Mouse (Mus musculus) embryonic facial prominence, embryonic 14.5 days (tissue): ENCODE data around the gene Ccm2l. TPM values are rescaled to one million over a fixed set of nuclear protein-coding genes. Genes with fewer than 3 reads are reported as not detected.

Source experiments
- ATAC-seq: fragments of 200-750 bp; cut with Nextera tagmentation; 2 replicates; pipeline ENCODE4 v1.8.0; 2017; ENCODE audit warnings: low read depth, moderate number of reproducible peaks, moderate TSS enrichment
- DNase-seq: peaks from one replicate; pipeline ENCODE4 v3.0.0-alpha.2; 2015; ENCODE audit warnings: low spot score
- H3K27ac ChIP-seq: fragments of 300-500 bp; sonication (generic); replicated peaks from 2 replicates; pipeline ENCODE4 v1.5.1; 2014; ENCODE audit warnings: low read depth, mild to moderate bottlenecking, low read length, moderate library complexity
- H3K27me3 ChIP-seq: fragments of 300-500 bp; sonication (generic); replicated peaks from 2 replicates; pipeline ENCODE4 v1.6.1; 2014; ENCODE audit warnings: low read length; ENCODE audit not compliant: control insufficient read depth, insufficient read depth
- H3K36me3 ChIP-seq: fragments of 300-500 bp; sonication (generic); 2 replicates; pipeline ENCODE4 v1.6.1; 2014; ENCODE audit warnings: low read length, mixed read lengths; ENCODE audit not compliant: control insufficient read depth, insufficient read depth
- H3K4me1 ChIP-seq: fragments of 300-500 bp; sonication (generic); 2 replicates; pipeline ENCODE4 v1.6.1; 2014; ENCODE audit warnings: antibody characterized with exemption, low read length; ENCODE audit not compliant: control insufficient read depth, insufficient read depth
- H3K4me2 ChIP-seq: fragments of 300-500 bp; sonication (generic); 2 replicates; pipeline ENCODE4 v1.6.1; 2014; ENCODE audit warnings: low read depth, mild to moderate bottlenecking, low read length, moderate library complexity, mixed read lengths
- H3K4me3 ChIP-seq: fragments of 300-500 bp; sonication (generic); 2 replicates; pipeline ENCODE4 v1.5.1; 2014; ENCODE audit warnings: low read depth, mild to moderate bottlenecking, low read length
- H3K9ac ChIP-seq: fragments of 300-500 bp; sonication (generic); 2 replicates; pipeline ENCODE4 v1.6.1; 2014; ENCODE audit warnings: low read depth, mild to moderate bottlenecking, low read length, moderate library complexity, mixed read lengths
- H3K9me3 ChIP-seq: fragments of 300-500 bp; sonication (generic); 2 replicates; pipeline ENCODE4 v1.6.1; 2016; ENCODE audit warnings: low read length; ENCODE audit not compliant: control insufficient read depth
- WGBS: fragments of 180-500 bp; shearing (Covaris S2); extraction: QIAGEN DNeasy Blood & Tissue Kit; methylation state at CpG from one replicate; pipeline ENCODE4 v1.1.7; 2014; 5-methylcytosine and 5-hydroxymethylcytosine counted together
- polyA plus RNA-seq: library from polyadenylated mRNA; unstranded; fragments of >200 nt; fragmentation: Nextera tagmentation; extraction: Ambion mirVana; gene quantifications from 2 replicates; pipeline ENCODE4 v1.2.1, GENCODE M21; 2014

Gene Ccm2l
- polyA plus RNA-seq, 1 experiment from 2014 or later, result 2.7 TPM

- Histone ChIP-seq H3K4me2 (peak within 1 kb of the TSS; percentile 82), H3K4me1 (peaks cover 7% of the 10 kb centered on the region; the same call in 1 of the 2 replicates), H3K27ac (no peak within 1 kb of the TSS), H3K4me3 (peak within 1 kb of the TSS; percentile 43), H3K36me3 (no peaks in the 10 kb centered on the region), H3K27me3 (peaks cover 54% of the 10 kb centered on the region), H3K9me3 (no peaks in the 10 kb centered on the region), H3K9ac (no peak within 1 kb of the TSS)
- no peak for DNase-seq
- ATAC-seq, result peak; percentile 70
- 2% methylated on average over 24 of the region's 54 CpGs for WGBS
Measured at GRCm38 (mm10) chr2:153031126-153032082, 34.4 kb upstream of the Ccm2l start, which contains the start of gene Xkr7. TSS of gene Xkr7 (plus strand) at chr2:153031852.

DNA sequence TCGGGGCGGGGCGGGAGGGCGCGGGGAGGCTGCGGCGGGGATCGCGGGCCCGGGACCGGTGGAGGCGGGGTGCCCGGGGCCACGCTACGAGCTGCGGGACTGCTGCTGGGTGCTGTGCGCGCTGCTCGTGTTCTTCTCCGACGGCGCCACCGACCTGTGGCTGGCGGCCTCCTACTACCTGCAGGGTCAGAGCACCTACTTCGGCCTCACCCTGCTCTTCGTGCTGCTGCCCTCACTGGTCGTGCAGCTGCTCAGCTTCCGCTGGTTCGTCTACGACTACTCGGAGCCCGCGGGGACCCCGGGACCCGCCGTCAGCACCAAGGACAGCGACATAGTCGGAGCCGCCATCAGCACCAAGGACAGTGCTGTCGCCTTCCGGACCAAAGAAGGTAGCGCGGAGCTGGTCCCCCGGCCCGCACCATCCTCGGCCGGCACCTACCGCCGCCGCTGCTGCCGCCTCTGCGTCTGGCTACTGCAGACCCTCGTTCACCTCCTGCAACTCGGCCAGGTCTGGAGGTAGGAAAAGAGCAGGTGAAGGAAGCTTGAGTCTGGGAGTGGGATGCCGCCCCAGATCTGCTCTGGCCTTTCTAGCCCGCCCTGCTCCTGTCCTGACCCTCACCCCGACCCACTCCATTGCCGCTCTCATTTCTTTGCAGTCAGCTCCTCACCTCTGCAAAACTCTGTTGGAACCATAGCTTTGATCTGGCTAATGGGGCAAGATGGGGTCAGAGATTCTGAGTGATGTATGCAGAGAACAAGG, 33.5 kb upstream of the Ccm2l start:
- H3K36me3 ChIP-seq, result no peaks in the 10 kb centered on the region
- DNase-seq (peak; percentile 76), ATAC-seq (peak; percentile 64)
- no peaks in the 10 kb centered on the region for H3K9me3 ChIP-seq
- H3K4me2 ChIP-seq, result peak overlapping the region; percentile 82
- 3% methylated on average over 40 of the region's 58 CpGs for WGBS
- peak overlapping the region; percentile 43 for H3K4me3 ChIP-seq
- peaks cover 54% of the 10 kb centered on the region for H3K27me3 ChIP-seq
- no peak overlapping the region for H3K27ac ChIP-seq
- H3K9ac ChIP-seq, result no peak overlapping the region
- H3K4me1 ChIP-seq, result peaks cover 7% of the 10 kb centered on the region; the same call in 1 of the 2 replicates

GRCm38 (mm10) chr2:153032973-153033372, 32.8 kb upstream of the Ccm2l start:
- Histone ChIP-seq H3K27ac (no peak overlapping the region), H3K4me3 (no peak overlapping the region), H3K4me2 (no peak overlapping the region), H3K27me3 (peaks cover 54% of the 10 kb centered on the region), H3K9ac (no peak overlapping the region), H3K9me3 (no peaks in the 10 kb centered on the region), H3K4me1 (peaks cover 7% of the 10 kb centered on the region; the same call in 1 of the 2 replicates), H3K36me3 (no peaks in the 10 kb centered on the region)
- DNase-seq (no peak), ATAC-seq (no peak)
- 16% methylated on average over 4 of the region's 4 CpGs for WGBS

GRCm38 (mm10) chr2:153033545-153034230, 32.1 kb upstream of the Ccm2l start:
- ATAC-seq, result no peak
- no peak overlapping the region for H3K9ac ChIP-seq
- WGBS, result 67% methylated on average over 5 of the region's 5 CpGs
- no peak for DNase-seq
- H3K27ac ChIP-seq, result no peak overlapping the region
- H3K36me3 ChIP-seq, result no peaks in the 10 kb centered on the region
- no peak overlapping the region for H3K4me2 ChIP-seq
- H3K9me3 ChIP-seq, result no peaks in the 10 kb centered on the region
- peaks cover 51% of the 10 kb centered on the region for H3K27me3 ChIP-seq
- H3K4me3 ChIP-seq, result no peak overlapping the region
- peaks cover 7% of the 10 kb centered on the region; the same call in 1 of the 2 replicates for H3K4me1 ChIP-seq

DNA sequence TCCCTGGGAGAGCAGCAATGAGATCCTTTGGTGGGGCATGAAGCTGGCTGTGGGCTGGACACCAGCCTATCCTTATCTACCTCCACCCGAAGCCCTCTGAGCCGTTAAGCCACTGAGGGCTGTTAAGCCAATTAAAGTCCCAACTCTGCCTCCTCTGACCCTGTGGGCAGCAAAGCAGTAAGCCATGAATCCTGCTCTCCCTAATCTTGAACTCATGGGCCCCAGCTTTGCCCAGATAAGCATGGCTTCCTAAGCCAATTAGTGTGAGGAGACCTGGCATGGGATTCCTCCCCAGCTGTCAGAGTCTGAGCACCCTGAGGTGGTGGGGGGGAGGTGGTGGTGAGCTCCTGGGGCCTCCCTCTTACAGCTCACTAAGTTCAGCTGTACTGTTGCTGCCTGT, 29.1 kb upstream of the Ccm2l start:
- 52% methylated on average over 2 of the region's 2 CpGs for WGBS
- Histone ChIP-seq H3K9ac (no peak overlapping the region), H3K4me2 (no peak overlapping the region), H3K4me1 (peaks cover 4% of the 10 kb centered on the region; the same call in 1 of the 2 replicates), H3K4me3 (no peak overlapping the region), H3K9me3 (no peaks in the 10 kb centered on the region), H3K27ac (no peak overlapping the region), H3K36me3 (no peaks in the 10 kb centered on the region), H3K27me3 (peaks cover 23% of the 10 kb centered on the region)
- ATAC-seq (no peak), DNase-seq (no peak)

GRCm38 (mm10) chr2:153043886-153044285, 21.9 kb upstream of the Ccm2l start:
- no peak overlapping the region for H3K4me2 ChIP-seq
- 0 out of 2 replicates have a peak, but pooled peaks cover 3% of the 10 kb centered on the region for H3K27me3 ChIP-seq
- H3K4me3 ChIP-seq, result no peak overlapping the region
- H3K9ac ChIP-seq, result no peak overlapping the region
- H3K27ac ChIP-seq, result no peak overlapping the region
- H3K4me1 ChIP-seq, result peaks cover 8% of the 10 kb centered on the region
- H3K9me3 ChIP-seq, result no peaks in the 10 kb centered on the region
- no peaks in the 10 kb centered on the region for H3K36me3 ChIP-seq
- 55% methylated on average over 3 of the region's 3 CpGs for WGBS
- ATAC-seq (no peak), DNase-seq (no peak)

GRCm38 (mm10) chr2:153045884-153046299, 19.9 kb upstream of the Ccm2l start:
- DNase-seq (peak; percentile 83), ATAC-seq (no peak; the same call in 1 of the 2 replicates)
- H3K4me2 ChIP-seq, result no peak overlapping the region
- no peaks in the 10 kb centered on the region for H3K36me3 ChIP-seq
- no peaks in the 10 kb centered on the region for H3K9me3 ChIP-seq
- peaks cover 17% of the 10 kb centered on the region for H3K4me1 ChIP-seq
- H3K4me3 ChIP-seq, result no peak overlapping the region
- WGBS, result 15% methylated on average over 8 of the region's 8 CpGs
- peaks cover 3% of the 10 kb centered on the region for H3K27me3 ChIP-seq
- no peak overlapping the region for H3K27ac ChIP-seq
- H3K9ac ChIP-seq, result no peak overlapping the region

- H3K4me3 ChIP-seq, result no peak overlapping the region
- H3K36me3 ChIP-seq, result no peaks in the 10 kb centered on the region
- no peak for ATAC-seq
- DNase-seq, result peak; percentile 41
- no peak overlapping the region for H3K27ac ChIP-seq
- peaks cover 21% of the 10 kb centered on the region for H3K27me3 ChIP-seq
- no peak overlapping the region for H3K9ac ChIP-seq
- no peak overlapping the region for H3K4me2 ChIP-seq
- 45% methylated on average over 17 of the region's 17 CpGs for WGBS
- H3K4me1 ChIP-seq, result peaks cover 17% of the 10 kb centered on the region
- no peaks in the 10 kb centered on the region for H3K9me3 ChIP-seq
Measured at GRCm38 (mm10) chr2:153047828-153048465, 17.8 kb upstream of the Ccm2l start.
